Mouse (Mus musculus) kidney, embryonic 14.5 days (tissue): ENCODE measurements around the gene Csad. TPM values are rescaled to one million over a fixed set of nuclear protein-coding genes. Genes with fewer than 3 reads are reported as not detected.

ENCODE experiments used
- ATAC-seq: fragments of 200-750 bp; cut with Nextera tagmentation; 2 replicates; pipeline ENCODE4 v1.8.0; 2017; ENCODE audit warnings: moderate number of reproducible peaks, mild to moderate bottlenecking, moderate TSS enrichment, moderate library complexity; ENCODE audit not compliant: low FRiP score, low TSS enrichment
- H3K27ac ChIP-seq: fragments of 300-500 bp; sonication (generic); 2 replicates; pipeline ENCODE4 v1.5.1; 2014; ENCODE audit warnings: low read depth, mild to moderate bottlenecking, low read length, moderate library complexity, mixed read lengths
- H3K27me3 ChIP-seq: fragments of 300-500 bp; sonication (generic); 2 replicates; pipeline ENCODE4 v1.6.1; 2014; ENCODE audit warnings: mild to moderate bottlenecking, low read length; ENCODE audit not compliant: control insufficient read depth, insufficient read depth
- H3K36me3 ChIP-seq: fragments of 300-500 bp; sonication (generic); 2 replicates; pipeline ENCODE4 v1.6.1; 2014; ENCODE audit warnings: low read length, mixed read lengths; ENCODE audit not compliant: control insufficient read depth, insufficient read depth
- H3K4me1 ChIP-seq: fragments of 300-500 bp; sonication (generic); 2 replicates; pipeline ENCODE4 v1.6.1; 2014; ENCODE audit warnings: low read length, mixed read lengths; ENCODE audit not compliant: control insufficient read depth, insufficient read depth
- H3K4me2 ChIP-seq: fragments of 300-500 bp; sonication (generic); replicated peaks from 2 replicates; pipeline ENCODE4 v1.6.1; 2014; ENCODE audit warnings: low read depth, mild to moderate bottlenecking, low read length
- H3K4me3 ChIP-seq: fragments of 300-500 bp; sonication (generic); 2 replicates; pipeline ENCODE4 v1.5.1; 2014; ENCODE audit warnings: mild to moderate bottlenecking, low read length
- H3K9ac ChIP-seq: fragments of 300-500 bp; sonication (generic); 2 replicates; pipeline ENCODE4 v1.6.1; 2014; ENCODE audit warnings: low read depth, mild to moderate bottlenecking, low read length, moderate library complexity
- H3K9me3 ChIP-seq: fragments of 300-500 bp; sonication (generic); 2 replicates; pipeline ENCODE4 v1.6.1; 2016; ENCODE audit warnings: low read length; ENCODE audit not compliant: control insufficient read depth
- WGBS: fragments of 180-500 bp; shearing (Covaris S2); extraction: QIAGEN DNeasy Blood & Tissue Kit; methylation state at CpG from one replicate; pipeline ENCODE4 v1.1.7; 2014; 5-methylcytosine and 5-hydroxymethylcytosine counted together
- polyA plus RNA-seq: library from polyadenylated mRNA; unstranded; fragments of >200 nt; fragmentation: Nextera tagmentation; extraction: Ambion mirVana; gene quantifications from 2 replicates; pipeline ENCODE4 v1.2.1, GENCODE M21; 2014

The Csad gene
- polyA plus RNA-seq, 1 experiment from 2014 or later, result 68.1 TPM

- Histone ChIP-seq H3K36me3 (no peaks in the 10 kb centered on the region), H3K27ac (no peak overlapping the region), H3K4me1 (0 out of 2 replicates have a peak, but pooled peaks cover 4% of the 10 kb centered on the region), H3K9ac (peak overlapping the region; percentile 25; the same call in 1 of the 2 replicates), H3K27me3 (peaks cover 8% of the 10 kb centered on the region; the same call in 1 of the 2 replicates), H3K4me3 (peak overlapping the region; percentile 45), H3K4me2 (peak overlapping the region; percentile 86), H3K9me3 (no peaks in the 10 kb centered on the region)
- 13% methylated on average over 21 of the region's 21 CpGs for WGBS
- no peak for ATAC-seq
Observed at GRCm38 (mm10) chr15:102224992-102225617, 20.6 kb upstream of the Csad start.

GRCm38 (mm10) chr15:102224186-102224991, 19.9 kb upstream of the Csad start:
- H3K9me3 ChIP-seq, result no peaks in the 10 kb centered on the region
- peak; percentile 88 for ATAC-seq
- WGBS, result 3% methylated on average over 43 of the region's 43 CpGs

GRCm38 (mm10) chr15:102222386-102222785, 17.9 kb upstream of the Csad start:
- 61% methylated on average over 10 of the region's 10 CpGs for WGBS
- 0 out of 2 replicates have a peak, but pooled peaks cover 4% of the 10 kb centered on the region for H3K4me1 ChIP-seq
- no peaks in the 10 kb centered on the region for H3K36me3 ChIP-seq
- H3K27me3 ChIP-seq, result peaks cover 8% of the 10 kb centered on the region; the same call in 1 of the 2 replicates
- H3K9me3 ChIP-seq, result no peaks in the 10 kb centered on the region
- H3K9ac ChIP-seq, result no peak overlapping the region
- H3K4me3 ChIP-seq, result no peak overlapping the region
- H3K27ac ChIP-seq, result no peak overlapping the region
- ATAC-seq, result no peak
- H3K4me2 ChIP-seq, result no peak overlapping the region

More at GRCm38 (mm10) chr15:102224186-102224991, 19.9 kb upstream of the Csad start:
- H3K4me2 ChIP-seq, result peak overlapping the region; percentile 86
- no peaks in the 10 kb centered on the region for H3K36me3 ChIP-seq
- 0 out of 2 replicates have a peak, but pooled peaks cover 4% of the 10 kb centered on the region for H3K4me1 ChIP-seq
- no peak overlapping the region for H3K27ac ChIP-seq
- peak overlapping the region; percentile 45 for H3K4me3 ChIP-seq
- peaks cover 8% of the 10 kb centered on the region; the same call in 1 of the 2 replicates for H3K27me3 ChIP-seq
- peak overlapping the region; percentile 25 for H3K9ac ChIP-seq

GRCm38 (mm10) chr15:102217325-102217724, 12.8 kb upstream of the Csad start:
- H3K36me3 ChIP-seq, result peaks cover 44% of the 10 kb centered on the region
- no peaks in the 10 kb centered on the region for H3K9me3 ChIP-seq

GRCm38 (mm10) chr15:102216459-102217228, 12.1 kb upstream of the Csad start:
- Histone ChIP-seq H3K9me3 (no peaks in the 10 kb centered on the region), H3K4me1 (no peaks in the 10 kb centered on the region), H3K9ac (no peak overlapping the region; the same call in 1 of the 2 replicates), H3K36me3 (peaks cover 51% of the 10 kb centered on the region), H3K4me3 (no peak overlapping the region), H3K27me3 (no peaks in the 10 kb centered on the region), H3K27ac (no peak overlapping the region), H3K4me2 (no peak overlapping the region)
- ATAC-seq, result no peak
- 84% methylated on average over 16 of the region's 16 CpGs for WGBS

More at GRCm38 (mm10) chr15:102217325-102217724, 12.8 kb upstream of the Csad start:
- no peak for ATAC-seq
- no peak overlapping the region for H3K9ac ChIP-seq
- H3K27me3 ChIP-seq, result no peaks in the 10 kb centered on the region
- no peak overlapping the region for H3K4me2 ChIP-seq
- H3K4me1 ChIP-seq, result no peaks in the 10 kb centered on the region
- H3K4me3 ChIP-seq, result no peak overlapping the region
- WGBS, result 77% methylated on average over 7 of the region's 7 CpGs
- H3K27ac ChIP-seq, result no peak overlapping the region

- H3K4me3 ChIP-seq, result no peak overlapping the region
- H3K36me3 ChIP-seq, result peaks cover 57% of the 10 kb centered on the region
- ATAC-seq, result no peak
- no peak overlapping the region for H3K9ac ChIP-seq
- WGBS, result 73% methylated on average over 6 of the region's 6 CpGs
- no peaks in the 10 kb centered on the region for H3K27me3 ChIP-seq
- no peaks in the 10 kb centered on the region for H3K9me3 ChIP-seq
- no peak overlapping the region for H3K4me2 ChIP-seq
- H3K27ac ChIP-seq, result no peak overlapping the region
- no peaks in the 10 kb centered on the region for H3K4me1 ChIP-seq
Observed at GRCm38 (mm10) chr15:102215624-102216023, 11.1 kb upstream of the Csad start.

- H3K9ac ChIP-seq, result no peak overlapping the region
- H3K36me3 ChIP-seq, result peaks cover 71% of the 10 kb centered on the region
- no peak overlapping the region for H3K27ac ChIP-seq
- no peak overlapping the region for H3K4me3 ChIP-seq
- 49% methylated on average over 2 of the region's 2 CpGs for WGBS
- H3K4me2 ChIP-seq, result no peak overlapping the region
- no peaks in the 10 kb centered on the region for H3K9me3 ChIP-seq
- H3K27me3 ChIP-seq, result no peaks in the 10 kb centered on the region
- ATAC-seq, result no peak
- no peaks in the 10 kb centered on the region for H3K4me1 ChIP-seq
Observed at GRCm38 (mm10) chr15:102214132-102214531, 9.6 kb upstream of the Csad start.

GRCm38 (mm10) chr15:102211895-102212294, 7.4 kb upstream of the Csad start:
- no peak overlapping the region for H3K4me2 ChIP-seq
- H3K36me3 ChIP-seq, result peaks cover 89% of the 10 kb centered on the region
- WGBS, result 80% methylated on average over 6 of the region's 6 CpGs

More at GRCm38 (mm10) chr15:102211895-102212294, 7.4 kb upstream of the Csad start:
- no peak for ATAC-seq
- Histone ChIP-seq H3K4me1 (peaks cover 9% of the 10 kb centered on the region), H3K9ac (no peak overlapping the region), H3K4me3 (no peak overlapping the region), H3K27ac (no peak overlapping the region), H3K9me3 (no peaks in the 10 kb centered on the region), H3K27me3 (no peaks in the 10 kb centered on the region)
